Mouse (Mus musculus) ovary, postnatal 36 days (tissue): Measurements from ENCODE around the gene Gm49361.

Experiments
- DNase-seq: peaks from one replicate; pipeline ENCODE4 v3.0.0; 2022; ENCODE audit warnings: low spot score, mixed read lengths

Gene Gm49361

DNA sequence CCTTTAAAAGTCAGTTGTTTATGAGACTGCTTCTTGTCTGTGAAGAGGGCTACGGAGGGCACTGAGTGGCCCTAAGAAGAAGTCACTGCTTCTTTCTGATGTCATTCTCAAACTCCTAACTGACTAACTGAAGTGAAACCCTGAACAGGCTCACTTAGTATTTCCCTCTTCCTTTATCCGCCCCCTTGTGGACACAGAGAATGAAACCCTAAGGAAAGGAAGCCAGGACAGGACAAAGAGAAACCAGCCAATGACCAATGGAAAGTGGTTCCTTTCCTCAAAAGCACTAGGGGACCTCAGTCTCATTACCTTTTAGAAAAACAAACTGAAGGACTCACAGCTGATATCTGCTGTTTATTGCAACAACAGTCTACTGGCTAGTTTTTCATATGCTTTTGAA, 126.4 kb downstream of the Gm49361 start:
- no peak for DNase-seq

DNA sequence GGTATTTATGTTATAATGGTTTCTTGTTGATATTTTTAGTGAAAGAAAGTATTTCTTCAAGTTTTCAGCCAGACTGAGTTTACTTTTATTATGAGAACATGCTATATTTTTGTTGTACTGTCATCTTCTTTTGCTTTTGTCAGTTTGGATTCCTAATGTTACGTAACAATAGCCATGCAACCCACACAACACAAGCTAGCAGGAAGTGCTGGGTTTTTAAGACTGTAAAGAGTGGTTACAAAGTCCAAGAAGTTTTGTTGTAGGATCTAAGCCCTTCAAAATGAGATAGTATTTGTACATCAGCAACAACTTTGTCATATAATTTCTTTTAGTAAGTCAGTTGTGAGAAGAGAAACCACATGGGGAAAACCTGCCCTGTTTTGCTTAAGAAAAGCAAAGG, 128.2 kb downstream of the Gm49361 start:
- no peak for DNase-seq

DNA sequence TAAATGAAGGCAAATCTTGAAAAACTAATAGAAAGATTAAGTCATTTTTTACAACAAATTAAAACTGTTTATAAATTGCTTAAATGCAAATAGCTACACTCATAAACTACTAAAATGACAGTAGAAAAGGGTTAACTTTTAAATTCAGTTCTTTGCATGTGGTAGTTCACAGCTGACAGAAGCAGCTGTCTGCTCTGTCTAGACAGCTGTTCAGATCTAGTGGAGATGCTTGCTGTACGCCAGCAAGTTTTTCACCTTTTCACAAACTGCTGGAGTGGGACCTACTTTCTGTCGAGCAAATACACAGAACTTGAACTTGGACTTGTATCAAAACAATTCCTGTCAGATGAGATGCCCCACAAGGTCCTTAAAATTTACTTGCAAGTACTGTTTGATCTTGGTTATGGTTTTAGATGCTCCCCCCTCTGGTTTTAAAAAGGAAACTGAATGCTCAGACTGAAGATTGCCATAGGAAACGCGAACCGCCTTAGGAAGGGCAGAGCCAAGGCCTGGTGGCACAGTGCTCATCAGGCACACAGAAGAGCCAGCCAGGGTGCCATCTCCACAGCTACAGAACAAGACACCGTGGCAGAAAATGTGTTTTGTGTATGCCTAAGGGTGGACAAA, 129.5 kb downstream of the Gm49361 start:
- DNase-seq, result no peak

DNA sequence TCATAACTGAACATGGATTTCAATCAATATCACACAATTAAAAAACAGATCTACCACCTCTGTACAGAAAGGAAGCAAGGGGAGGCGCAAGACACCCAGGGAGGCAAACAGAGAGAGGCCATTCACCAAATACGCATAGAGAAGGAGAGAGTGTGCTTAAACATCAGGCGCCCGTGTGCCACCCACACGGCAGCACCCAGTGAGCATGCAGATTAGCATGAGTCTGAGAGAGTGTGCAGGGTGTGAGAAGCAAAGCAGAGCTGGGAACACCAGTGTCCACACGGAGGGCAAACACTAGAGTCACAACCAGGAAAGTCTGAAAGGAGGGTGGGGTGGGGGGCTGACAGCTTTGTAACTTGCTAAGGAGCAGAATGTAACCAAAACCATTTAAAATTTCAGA, 130.1 kb downstream of the Gm49361 start:
- DNase-seq, result no peak

DNA sequence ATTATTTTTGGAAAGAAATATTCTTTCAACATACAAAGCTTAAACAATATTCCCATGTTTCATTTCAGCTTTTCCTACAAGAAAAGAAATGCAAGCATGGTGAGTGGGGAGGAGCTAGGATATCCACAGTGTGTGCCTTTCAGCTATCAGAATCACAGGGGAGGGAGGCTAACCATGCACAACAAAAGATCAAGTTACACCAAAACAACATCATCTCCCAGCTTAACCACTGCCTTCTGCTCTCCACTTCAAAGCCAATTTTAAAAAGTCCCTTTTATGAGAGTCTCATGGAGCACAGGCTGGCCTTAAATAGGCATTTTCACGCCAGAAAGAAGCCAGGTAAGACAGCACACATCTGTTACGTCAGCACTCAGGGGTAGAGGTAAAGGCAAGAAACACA, 134.9 kb downstream of the Gm49361 start:
- DNase-seq, result no peak

DNA sequence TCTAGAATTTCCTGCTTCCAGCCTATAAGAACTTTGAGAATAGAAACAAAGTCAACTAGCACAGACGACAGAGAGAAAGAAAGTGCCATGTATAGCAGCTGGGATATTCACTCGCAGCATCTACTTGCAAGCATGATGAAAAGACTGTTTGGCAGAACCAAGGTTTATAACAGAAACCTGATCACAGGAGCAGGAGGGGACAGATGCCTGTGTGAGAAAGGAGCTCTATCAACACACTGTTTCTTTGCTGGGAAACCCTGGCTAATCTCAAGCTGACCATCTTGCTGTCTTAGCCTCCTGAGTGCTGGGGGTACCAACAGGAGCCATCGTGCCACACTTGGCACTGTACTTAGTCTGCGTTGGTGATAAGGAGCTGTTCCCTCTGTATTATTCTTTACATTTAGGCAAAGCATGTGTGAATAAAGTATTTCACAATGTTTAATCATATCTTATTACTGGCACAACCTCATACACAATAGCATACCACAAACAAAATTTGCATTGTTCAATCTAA, 136.0 kb downstream of the Gm49361 start:
- no peak for DNase-seq

DNA sequence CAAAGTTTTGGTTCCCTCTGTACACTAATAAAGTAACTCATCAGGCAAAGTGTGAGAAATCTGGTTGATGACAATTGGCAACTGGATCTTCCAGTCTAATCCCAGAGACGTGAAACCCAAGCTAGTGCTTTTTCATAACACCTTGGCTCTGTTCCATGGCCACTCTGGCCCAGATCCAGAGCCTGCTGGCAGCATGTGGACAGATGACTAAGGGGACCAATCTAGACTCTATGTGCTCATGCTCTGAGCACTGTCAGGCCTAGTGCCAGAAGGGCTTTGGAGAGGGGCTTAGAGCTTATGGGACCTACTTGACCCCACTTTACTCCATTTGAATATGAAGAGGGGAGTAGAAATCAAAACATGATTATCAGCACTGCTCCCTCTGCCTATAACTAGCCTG, 138.4 kb downstream of the Gm49361 start:
- peak; percentile 88 for DNase-seq

DNA sequence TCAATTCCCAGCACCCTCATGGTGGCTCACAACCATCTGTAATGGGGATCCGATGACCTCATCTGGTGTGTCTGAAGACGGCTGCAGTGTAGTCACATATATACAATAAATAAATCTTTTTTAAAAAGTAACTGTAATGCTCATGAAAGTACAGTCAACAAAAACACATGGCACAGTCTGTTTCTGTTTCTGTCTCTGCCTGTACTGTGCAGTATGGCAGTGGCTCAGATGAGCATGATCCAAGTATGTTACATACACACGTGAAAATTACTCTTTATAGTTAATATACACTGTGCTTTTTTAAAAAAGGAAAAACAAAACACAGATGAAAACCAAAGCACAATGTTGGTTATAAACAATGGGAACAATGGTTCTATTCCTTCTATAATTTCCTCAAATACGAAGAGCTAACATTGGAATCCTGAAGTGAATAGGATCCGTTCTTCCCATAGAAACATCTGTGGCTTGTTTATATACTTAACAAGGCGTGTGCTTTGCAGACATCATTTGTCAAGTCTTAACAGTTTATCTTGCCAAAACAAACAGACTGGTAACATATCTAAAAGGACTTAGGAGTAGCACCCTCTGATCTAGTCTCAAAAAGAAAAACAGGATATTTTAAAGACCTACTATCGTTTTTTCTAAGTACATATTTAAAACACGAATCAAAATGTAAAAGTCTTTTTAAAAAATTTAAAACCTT, 139.1 kb downstream of the Gm49361 start:
- DNase-seq, result no peak

DNA sequence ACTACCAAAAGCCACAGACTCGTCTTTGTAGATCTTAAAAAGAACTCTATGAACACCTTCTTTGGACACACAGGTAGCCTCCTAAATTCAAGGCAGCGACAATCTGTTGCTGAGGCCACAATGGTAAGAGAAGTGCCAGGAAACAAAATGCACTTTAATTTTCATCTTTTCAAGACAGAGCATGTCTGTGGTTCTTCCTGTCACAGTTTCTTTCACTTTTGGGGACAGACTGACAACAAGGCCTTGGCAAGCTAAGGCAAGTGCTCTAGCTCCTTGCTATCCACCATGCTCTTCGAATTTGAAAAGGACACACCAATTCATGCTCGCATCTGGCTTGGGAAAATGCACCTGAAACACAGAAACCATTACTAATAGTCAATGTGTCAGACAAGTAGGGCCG, 152.6 kb downstream of the Gm49361 start:
- no peak for DNase-seq
